Comparison of ENCODE assay signal across 8 mouse cellular contexts in genomic region chr8:61487597-61488156, GRCm38 (mm10). TPM values are rescaled to one million over a fixed set of nuclear protein-coding genes. Genes with fewer than 3 reads are reported as not detected.
A peak's percentile ranks its signal among the peaks of the same experiment; 100 is the strongest.
DNase-seq lines count a peak whose midpoint lies in the region; ATAC-seq lines count a peak whose summit lies in the region.

TSS of gene Cbr4 (plus strand) at chr8:61487734.

- ATAC-seq in megakaryocyte progenitor cell, adult 5-6 weeks (replicated peaks; ENCODE audit: poor library complexity) = peak; percentile 98

- DNase-seq in adipocyte (ENCODE audit: low spot score) = peak; percentile 96
- DNase-seq in embryo, embryonic 10 days (ENCODE audit: low spot score) = peak; percentile 99
- peak; percentile 76 for DNase-seq in gastrocnemius, postnatal 10 days
- DNase-seq in induced T-regulatory cell, adult 2 months (ENCODE audit: low read depth) = peak; percentile 96
- DNase-seq in left cerebral cortex, adult 9 months (ENCODE audit: low spot score in 2 of 2) = peak; percentile 79 to 92
- DNase-seq in right cerebral cortex, postnatal 14 days = peak; percentile 78
- peak; percentile 76 to 83 for DNase-seq in urinary bladder, postnatal 36 days (ENCODE audit: low spot score in 2 of 2)

RNA-seq across cellular contexts. Expression of gene Cbr4, which starts in this region (rescaled TPM):
- total RNA-seq in gastrocnemius, postnatal 10 days (2021) = 10 to 100 TPM; 28.5 to 32.2 TPM
- total RNA-seq in megakaryocyte progenitor cell, adult 5-6 weeks (2015) = 22.8 and 22.9 TPM in 2 replicates
- 48.4 and 65.7 TPM in 2 replicates for total RNA-seq in megakaryocyte progenitor cell, adult 5-6 weeks (2017)

Comparison
In these comparisons a context has a peak if more than half of its experiments do, and no peak if none do; other contexts are left out.
1. Peak in every context shown above with its lines: DNase-seq and ATAC-seq.